Mouse (Mus musculus): ENCODE measurements around the gene Prpf40b. TPM values are rescaled to one million over a fixed set of nuclear protein-coding genes. Genes with fewer than 3 reads are reported as not detected.
A peak's percentile ranks its signal among the peaks of the same experiment; 100 is the strongest.

Gene Prpf40b
- polyA plus RNA-seq, 1 experiment from 2014 or later = 8.6 TPM

GRCm38 (mm10) chr15:99332921-99333675 lies 38.2 kb downstream of the Prpf40b start:
- peak; percentile 82 for ATAC-seq
- H3K9ac ChIP-seq (replicated peaks) = peak overlapping the region; percentile 35
- WGBS (ENCODE audit: insufficient replicate concordance) = 12% methylated on average over 9 of the region's 9 CpGs

GRCm38 (mm10) chr15:99333676-99334065 lies 38.8 kb downstream of the Prpf40b start:
- ATAC-seq (0 out of 2 replicates have a peak, but pooled peaks have one; percentile 6), DNase-seq (no peak)
- Histone ChIP-seq H3K27ac (ENCODE audit: low read depth) (peak overlapping the region; percentile 87), H3K4me1 (ENCODE audit: insufficient read depth) (peaks cover 59% of the 10 kb centered on the region), H3K36me3 (replicated peaks; ENCODE audit: insufficient read depth, low read length) (no peaks in the 10 kb centered on the region), H3K9me3 (ENCODE audit: low read length) (no peaks in the 10 kb centered on the region), H3K4me3 (ENCODE audit: low read depth, low read length) (no peak overlapping the region), H3K27me3 (ENCODE audit: insufficient read depth, low read length) (no peaks in the 10 kb centered on the region), H3K4me2 (ENCODE audit: low read depth, low read length) (peak overlapping the region; percentile 52; the same call in 1 of the 2 replicates), H3K9ac (replicated peaks) (peak overlapping the region; percentile 35)
- TF ChIP-seq EP300 (IDR thresholded peaks at IDR 0.05; ENCODE audit: low read depth) (no peak), CTCF (IDR thresholded peaks at IDR 0.05; ENCODE audit: low read depth) (no peak)
- WGBS (ENCODE audit: insufficient replicate concordance) = 60% methylated on average over 3 of the region's 3 CpGs

More at GRCm38 (mm10) chr15:99332921-99333675, 38.2 kb downstream of the Prpf40b start:
- peak; percentile 19 for TF ChIP-seq CTCF (IDR thresholded peaks at IDR 0.05; ENCODE audit: low read depth)
- peak; percentile 77 for TF ChIP-seq EP300 (IDR thresholded peaks at IDR 0.05; ENCODE audit: low read depth)
- Histone ChIP-seq H3K4me3 (ENCODE audit: low read depth, low read length) (no peak overlapping the region), H3K27ac (ENCODE audit: low read depth) (peak overlapping the region; percentile 87), H3K36me3 (replicated peaks; ENCODE audit: insufficient read depth, low read length) (peaks cover under 1% of the 10 kb centered on the region), H3K4me1 (ENCODE audit: insufficient read depth) (peaks cover 59% of the 10 kb centered on the region), H3K4me2 (ENCODE audit: low read depth, low read length) (peak overlapping the region; percentile 52), H3K9me3 (ENCODE audit: low read length) (no peaks in the 10 kb centered on the region), H3K27me3 (ENCODE audit: insufficient read depth, low read length) (no peaks in the 10 kb centered on the region)
- DNase-seq = peak; percentile 72

GRCm38 (mm10) chr15:99334500-99334899 lies 39.6 kb downstream of the Prpf40b start:
- Histone ChIP-seq H3K4me3 (ENCODE audit: low read depth, low read length) (no peak overlapping the region), H3K4me2 (ENCODE audit: low read depth, low read length) (no peak overlapping the region), H3K27me3 (ENCODE audit: insufficient read depth, low read length) (no peaks in the 10 kb centered on the region), H3K27ac (ENCODE audit: low read depth) (peak overlapping the region; percentile 87; the same call in 1 of the 2 replicates), H3K4me1 (ENCODE audit: insufficient read depth) (peaks cover 65% of the 10 kb centered on the region), H3K9ac (replicated peaks) (no peak overlapping the region), H3K36me3 (replicated peaks; ENCODE audit: insufficient read depth, low read length) (no peaks in the 10 kb centered on the region), H3K9me3 (ENCODE audit: low read length) (no peaks in the 10 kb centered on the region)
- TF ChIP-seq EP300 (IDR thresholded peaks at IDR 0.05; ENCODE audit: low read depth) = no peak
- TF ChIP-seq CTCF (IDR thresholded peaks at IDR 0.05; ENCODE audit: low read depth) = no peak
- DNase-seq (no peak), ATAC-seq (no peak)
- 42% methylated on average over 6 of the region's 6 CpGs for WGBS (ENCODE audit: insufficient replicate concordance)

GRCm38 (mm10) chr15:99335801-99336320 lies 41.0 kb downstream of the Prpf40b start:
- 52% methylated on average over 8 of the region's 8 CpGs for WGBS (ENCODE audit: insufficient replicate concordance)
- Histone ChIP-seq H3K9me3 (ENCODE audit: low read length) (no peaks in the 10 kb centered on the region), H3K4me2 (ENCODE audit: low read depth, low read length) (no peak overlapping the region), H3K9ac (replicated peaks) (no peak overlapping the region), H3K27ac (ENCODE audit: low read depth) (no peak overlapping the region), H3K4me1 (ENCODE audit: insufficient read depth) (peaks cover 67% of the 10 kb centered on the region), H3K4me3 (ENCODE audit: low read depth, low read length) (no peak overlapping the region), H3K27me3 (ENCODE audit: insufficient read depth, low read length) (no peaks in the 10 kb centered on the region), H3K36me3 (replicated peaks; ENCODE audit: insufficient read depth, low read length) (no peaks in the 10 kb centered on the region)
- ATAC-seq (no peak), DNase-seq (no peak)
- TF ChIP-seq EP300 (IDR thresholded peaks at IDR 0.05; ENCODE audit: low read depth) (no peak), CTCF (IDR thresholded peaks at IDR 0.05; ENCODE audit: low read depth) (no peak)

- Histone ChIP-seq H3K9me3 (ENCODE audit: low read length) (no peaks in the 10 kb centered on the region), H3K4me2 (ENCODE audit: low read depth, low read length) (no peak overlapping the region), H3K4me1 (ENCODE audit: insufficient read depth) (peaks cover 66% of the 10 kb centered on the region), H3K4me3 (ENCODE audit: low read depth, low read length) (no peak overlapping the region), H3K27me3 (ENCODE audit: insufficient read depth, low read length) (no peaks in the 10 kb centered on the region), H3K9ac (replicated peaks) (no peak overlapping the region), H3K36me3 (replicated peaks; ENCODE audit: insufficient read depth, low read length) (no peaks in the 10 kb centered on the region), H3K27ac (ENCODE audit: low read depth) (no peak overlapping the region)
- DNase-seq (no peak), ATAC-seq (no peak)
- TF ChIP-seq EP300 (IDR thresholded peaks at IDR 0.05; ENCODE audit: low read depth) = no peak
- TF ChIP-seq CTCF (IDR thresholded peaks at IDR 0.05; ENCODE audit: low read depth) = no peak
- WGBS (ENCODE audit: insufficient replicate concordance) = 86% methylated on average over 2 of the region's 2 CpGs
Measured at GRCm38 (mm10) chr15:99338916-99339315, 44.0 kb downstream of the Prpf40b start.

- H3K9ac ChIP-seq (replicated peaks) = no peak overlapping the region
- no peak overlapping the region for H3K27ac ChIP-seq (ENCODE audit: low read depth)
- H3K36me3 ChIP-seq (replicated peaks; ENCODE audit: insufficient read depth, low read length) = no peaks in the 10 kb centered on the region
- H3K9me3 ChIP-seq (ENCODE audit: low read length) = no peaks in the 10 kb centered on the region
- DNase-seq (no peak), ATAC-seq (no peak)
- no peak overlapping the region for H3K4me2 ChIP-seq (ENCODE audit: low read depth, low read length)
- 42% methylated on average over 6 of the region's 6 CpGs for WGBS (ENCODE audit: insufficient replicate concordance)
- TF ChIP-seq EP300 (IDR thresholded peaks at IDR 0.05; ENCODE audit: low read depth) = no peak
- no peak for TF ChIP-seq CTCF (IDR thresholded peaks at IDR 0.05; ENCODE audit: low read depth)
- peaks cover 58% of the 10 kb centered on the region for H3K4me1 ChIP-seq (ENCODE audit: insufficient read depth)
- no peak overlapping the region for H3K4me3 ChIP-seq (ENCODE audit: low read depth, low read length)
- no peaks in the 10 kb centered on the region for H3K27me3 ChIP-seq (ENCODE audit: insufficient read depth, low read length)
Measured at GRCm38 (mm10) chr15:99339669-99340068, 44.8 kb downstream of the Prpf40b start.
